20 mouse cellular contexts compared by ENCODE assay signal in the genomic region with DNA sequence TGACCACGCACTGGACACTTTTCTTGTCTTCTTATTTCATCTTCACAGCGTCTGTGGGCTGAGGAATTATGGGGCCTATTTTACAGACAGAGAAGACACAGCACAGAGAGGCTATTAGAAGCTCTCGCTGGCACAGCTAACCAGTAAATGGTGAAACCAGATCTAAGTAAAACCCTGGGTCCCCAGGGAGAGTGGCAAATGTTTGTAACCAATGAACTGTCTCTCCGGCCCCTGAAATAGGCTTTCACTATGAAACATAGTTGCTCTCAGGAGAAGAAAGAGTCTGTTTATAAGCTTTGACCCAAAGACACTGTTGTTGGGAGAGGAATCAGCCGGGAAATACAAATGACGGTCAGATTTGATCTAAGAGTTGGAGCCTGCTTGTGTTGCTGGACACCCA.
DNase-seq lines count a peak whose midpoint lies in the region; ATAC-seq lines count a peak whose summit lies in the region.
"Had no signal": no experiment of that assay in that cellular context is flagged by ENCODE, and none has a peak within 500 bp of the region (broad histone marks: within the 10 kb centered on the region; RNA-seq: fewer than 3 reads in every experiment).

No protein-coding gene starts in this region.

- WGBS in embryonic facial prominence, embryonic 14.5 days = 61% methylated on average over 6 of the region's 6 CpGs
- WGBS in embryonic facial prominence, embryonic 10.5 days = 68% methylated on average over 6 of the region's 6 CpGs

- no peaks in the 10 kb centered on the region for H3K36me3 ChIP-seq in embryonic facial prominence, embryonic 14.5 days (ENCODE audit: control insufficient read depth, insufficient read depth, low read length)
- H3K36me3 ChIP-seq in embryonic facial prominence, embryonic 10.5 days (replicated peaks) = no peaks in the 10 kb centered on the region
- H3K36me3 ChIP-seq: embryonic facial prominence, embryonic 13.5 days; forebrain, embryonic 15.5 days; G1E had no signal

- no peak overlapping the region for H3K4me3 ChIP-seq in embryonic facial prominence, embryonic 14.5 days (ENCODE audit: low read depth, low read length)
- no peak overlapping the region for H3K4me3 ChIP-seq in embryonic facial prominence, embryonic 10.5 days
- H3K4me3 ChIP-seq: embryonic facial prominence, embryonic 13.5 days; forebrain, embryonic 13.5 days; forebrain, embryonic 15.5 days had no signal

- H3K27me3 ChIP-seq in embryonic facial prominence, embryonic 14.5 days (replicated peaks; ENCODE audit: control insufficient read depth, insufficient read depth, low read length) = no peaks in the 10 kb centered on the region
- H3K27me3 ChIP-seq in embryonic facial prominence, embryonic 10.5 days (replicated peaks; ENCODE audit: low read depth, poor library complexity, severe bottlenecking) = no peaks in the 10 kb centered on the region
- H3K27me3 ChIP-seq: embryonic facial prominence, embryonic 13.5 days; forebrain, embryonic 13.5 days; forebrain, embryonic 15.5 days had no signal

- H3K27ac ChIP-seq in embryonic facial prominence, embryonic 14.5 days (replicated peaks; ENCODE audit: low read depth, low read length) = no peak overlapping the region
- H3K27ac ChIP-seq in embryonic facial prominence, embryonic 10.5 days (replicated peaks) = no peak overlapping the region
- H3K27ac ChIP-seq: embryonic facial prominence, embryonic 13.5 days; forebrain, embryonic 13.5 days; forebrain, embryonic 15.5 days had no signal

- no peak overlapping the region for H3K9ac ChIP-seq in embryonic facial prominence, embryonic 14.5 days (ENCODE audit: low read depth, low read length)
- H3K9ac ChIP-seq: embryonic facial prominence, embryonic 13.5 days; forebrain, embryonic 13.5 days; forebrain, embryonic 15.5 days; forebrain, postnatal 0 days had no signal

- no peak for ATAC-seq in embryonic facial prominence, embryonic 14.5 days (ENCODE audit: low read depth)
- ATAC-seq: activated CD4-positive, CD25-positive, alpha-beta regulatory T cell, adult 4 months; forebrain, embryonic 13.5 days; forebrain, embryonic 15.5 days; forebrain, postnatal 0 days; Patski had no signal

- no peaks in the 10 kb centered on the region for H3K9me3 ChIP-seq in embryonic facial prominence, embryonic 14.5 days (ENCODE audit: control insufficient read depth, low read length)
- H3K9me3 ChIP-seq in embryonic facial prominence, embryonic 10.5 days = no peaks in the 10 kb centered on the region
- H3K9me3 ChIP-seq: embryonic facial prominence, embryonic 13.5 days; forebrain, embryonic 13.5 days; forebrain, embryonic 15.5 days; G1E had no signal

- no peaks in the 10 kb centered on the region for H3K4me1 ChIP-seq in embryonic facial prominence, embryonic 14.5 days (ENCODE audit: control insufficient read depth, insufficient read depth, low read length)
- peaks cover 29% of the 10 kb centered on the region for H3K4me1 ChIP-seq in embryonic facial prominence, embryonic 10.5 days

- no peak overlapping the region for H3K4me2 ChIP-seq in embryonic facial prominence, embryonic 14.5 days (ENCODE audit: low read depth, low read length)
- H3K4me2 ChIP-seq: embryonic facial prominence, embryonic 13.5 days; forebrain, embryonic 13.5 days; forebrain, embryonic 15.5 days had no signal

- peak; percentile 40 for DNase-seq in embryonic facial prominence, embryonic 14.5 days (ENCODE audit: low spot score)
- no peak for DNase-seq in embryonic facial prominence, embryonic 10.5 days (ENCODE audit: low spot score)
- peak; percentile 38 for DNase-seq in testis, postnatal 14 days (ENCODE audit: low spot score)
- DNase-seq in testis, postnatal 10 days (ENCODE audit: low spot score) = no peak
- DNase-seq in layer of hippocampus, postnatal 36 days = no peak
- DNase-seq: adrenal gland, adult 8-10 months; adrenal gland, postnatal 14 days; adrenal gland, postnatal 36 days; cerebellum, adult 11-12 months; cerebellum, adult 2 months; cerebellum, adult 9-10 months; cerebellum, postnatal 10 days; cerebellum, postnatal 25 days; forebrain, postnatal 0 days had no signal

Comparison
In these comparisons a context has a peak if more than half of its experiments do, and no peak if none do; other contexts are left out.
1. DNase-seq: peak in embryonic facial prominence, embryonic 14.5 days (single experiment) and testis, postnatal 14 days (single experiment); none in embryonic facial prominence, embryonic 10.5 days (single experiment), testis, postnatal 10 days (single experiment) and layer of hippocampus, postnatal 36 days (0 of 2).